Mouse (Mus musculus): ENCODE measurements around the gene Cacng3. TPM values are rescaled to one million over a fixed set of nuclear protein-coding genes. Genes with fewer than 3 reads are reported as not detected.

The Cacng3 gene
- polyA plus RNA-seq, 1 experiment from 2014 or later: 1.3 TPM

DNA sequence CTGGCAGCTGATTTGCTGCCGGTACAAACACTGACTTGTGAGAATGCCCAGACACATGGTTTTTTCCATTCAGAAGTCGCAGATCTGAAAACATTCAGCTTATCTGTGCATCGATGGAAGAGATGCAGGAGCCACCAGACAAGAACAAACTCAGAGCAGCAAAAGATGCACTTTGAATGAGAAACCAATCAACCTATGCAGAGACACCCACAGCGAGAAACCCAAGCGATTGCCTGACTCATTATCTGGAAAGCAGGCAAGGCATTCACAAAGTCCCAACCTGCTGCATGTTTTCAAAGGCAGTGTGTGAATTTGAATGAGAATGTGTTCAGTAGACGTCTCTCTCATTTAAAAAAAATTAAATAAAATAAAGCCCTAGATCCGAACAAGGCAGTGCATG is 4.9 kb downstream of the Cacng3 start:
- Histone ChIP-seq H3K27me3 (ENCODE audit: control insufficient read depth, insufficient read depth, low read length) (peaks cover 8% of the 10 kb centered on the region; the same call in 1 of the 2 replicates), H3K4me3 (ENCODE audit: low read depth, low read length) (no peak overlapping the region), H3K27ac (ENCODE audit: low read depth, low read length) (no peak overlapping the region), H3K9ac (ENCODE audit: low read length) (no peak overlapping the region), H3K36me3 (ENCODE audit: control insufficient read depth, insufficient read depth, low read length) (no peaks in the 10 kb centered on the region), H3K9me3 (ENCODE audit: control insufficient read depth, low read length) (no peaks in the 10 kb centered on the region), H3K4me1 (replicated peaks; ENCODE audit: control insufficient read depth, insufficient read depth, low read length) (no peaks in the 10 kb centered on the region), H3K4me2 (ENCODE audit: low read depth, low read length, severe bottlenecking) (no peak overlapping the region)
- DNase-seq (ENCODE audit: low spot score): no peak
- no peak for ATAC-seq (replicated peaks; ENCODE audit: low FRiP score)
- 73% methylated on average over 7 of the region's 7 CpGs for WGBS

DNA sequence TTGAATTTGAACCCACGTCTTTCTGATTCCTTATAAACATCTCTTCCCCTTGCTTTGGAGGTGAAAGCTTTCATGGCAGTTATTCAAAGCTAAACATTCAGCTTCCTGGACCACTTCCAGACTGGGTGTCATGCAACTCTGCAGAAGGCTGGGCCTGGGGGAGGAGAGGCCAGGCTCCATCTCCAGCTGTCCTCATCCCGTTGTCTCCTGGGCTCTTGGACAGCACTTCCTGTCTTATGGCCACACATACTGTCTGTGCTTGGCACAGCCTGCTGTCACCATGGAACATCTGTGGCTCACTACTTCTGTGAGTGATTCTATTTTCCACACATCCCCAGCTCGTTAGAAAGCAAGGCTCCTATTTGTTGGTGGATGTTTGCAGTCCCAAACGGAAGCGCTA is 31.5 kb downstream of the Cacng3 start:
- Histone ChIP-seq H3K4me2 (ENCODE audit: low read depth, low read length, severe bottlenecking) (no peak overlapping the region), H3K9me3 (ENCODE audit: control insufficient read depth, low read length) (no peaks in the 10 kb centered on the region), H3K27me3 (ENCODE audit: control insufficient read depth, insufficient read depth, low read length) (no peaks in the 10 kb centered on the region), H3K4me3 (ENCODE audit: low read depth, low read length) (no peak overlapping the region), H3K9ac (ENCODE audit: low read length) (no peak overlapping the region), H3K36me3 (ENCODE audit: control insufficient read depth, insufficient read depth, low read length) (no peaks in the 10 kb centered on the region), H3K27ac (ENCODE audit: low read depth, low read length) (no peak overlapping the region), H3K4me1 (replicated peaks; ENCODE audit: control insufficient read depth, insufficient read depth, low read length) (no peaks in the 10 kb centered on the region)
- WGBS: 79% methylated on average over 5 of the region's 5 CpGs
- ATAC-seq (replicated peaks; ENCODE audit: low FRiP score) (no peak), DNase-seq (ENCODE audit: low spot score) (no peak)

DNA sequence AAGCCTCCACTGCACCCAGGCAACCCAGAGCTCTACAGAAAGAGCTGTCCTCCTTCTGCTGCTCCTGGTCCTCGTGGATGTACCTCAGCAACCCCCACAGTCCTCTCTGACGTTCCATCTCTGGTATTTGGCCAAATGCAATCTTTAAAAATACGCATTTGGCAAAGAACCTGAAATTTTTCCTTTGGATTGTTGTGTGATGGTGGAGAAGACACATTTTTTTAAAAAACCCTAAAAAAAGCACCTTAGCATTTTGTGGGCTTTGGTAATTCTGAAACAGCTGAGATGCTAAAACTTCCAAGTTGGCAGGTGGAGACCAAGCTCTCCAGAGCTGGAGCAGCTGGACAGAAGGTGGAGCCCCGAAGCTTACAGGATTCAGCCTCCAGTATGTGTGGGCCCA is 32.2 kb downstream of the Cacng3 start:
- Histone ChIP-seq H3K27ac (ENCODE audit: low read depth, low read length) (no peak overlapping the region), H3K4me3 (ENCODE audit: low read depth, low read length) (no peak overlapping the region), H3K4me2 (ENCODE audit: low read depth, low read length, severe bottlenecking) (no peak overlapping the region), H3K4me1 (replicated peaks; ENCODE audit: control insufficient read depth, insufficient read depth, low read length) (no peaks in the 10 kb centered on the region), H3K9ac (ENCODE audit: low read length) (no peak overlapping the region), H3K36me3 (ENCODE audit: control insufficient read depth, insufficient read depth, low read length) (no peaks in the 10 kb centered on the region), H3K9me3 (ENCODE audit: control insufficient read depth, low read length) (no peaks in the 10 kb centered on the region), H3K27me3 (ENCODE audit: control insufficient read depth, insufficient read depth, low read length) (no peaks in the 10 kb centered on the region)
- no peak for ATAC-seq (replicated peaks; ENCODE audit: low FRiP score)
- WGBS: 90% methylated on average over 4 of the region's 4 CpGs
- no peak for DNase-seq (ENCODE audit: low spot score)

DNA sequence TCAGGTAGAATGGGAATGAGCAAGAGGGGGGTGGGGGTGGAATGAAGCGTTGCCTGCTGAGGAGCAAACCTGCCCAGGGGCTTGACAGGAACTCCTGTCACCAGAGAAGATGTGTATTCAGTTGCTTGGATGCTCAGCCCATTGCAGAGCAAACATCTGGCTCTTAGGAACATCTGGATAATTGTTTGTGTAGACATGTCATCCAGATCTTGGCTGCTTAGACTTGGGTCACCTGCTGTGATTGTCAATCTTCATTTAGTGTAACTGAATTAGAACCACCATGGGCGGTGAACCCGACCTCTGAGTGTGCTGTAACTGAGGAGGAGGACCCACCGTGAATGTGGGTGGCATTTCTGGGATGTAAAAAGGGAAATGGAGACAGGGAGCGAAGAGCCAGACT is 36.4 kb downstream of the Cacng3 start:
- ATAC-seq (replicated peaks; ENCODE audit: low FRiP score): no peak

DNA sequence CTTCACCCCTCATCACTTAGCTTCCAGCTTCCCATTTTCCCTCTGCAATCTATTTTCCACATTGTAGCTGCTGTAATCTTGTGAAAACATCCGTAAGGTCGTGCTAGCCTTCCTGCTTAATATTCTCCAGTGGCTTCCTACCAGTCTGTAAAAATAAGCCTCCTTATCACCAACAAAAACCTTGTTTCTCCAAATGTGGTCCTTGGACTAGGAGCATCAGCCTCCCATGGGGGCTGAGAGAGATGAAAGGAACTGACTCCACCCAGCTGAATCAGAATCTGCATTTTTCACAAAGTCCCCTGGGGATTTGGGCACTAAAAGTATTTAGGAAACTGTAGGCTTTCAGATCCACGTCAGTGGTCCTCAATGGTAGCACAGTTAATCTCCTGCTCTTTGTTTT is 46.0 kb downstream of the Cacng3 start:
- DNase-seq (ENCODE audit: low spot score): no peak
- no peak for ATAC-seq (replicated peaks; ENCODE audit: low FRiP score)
- Histone ChIP-seq H3K9ac (ENCODE audit: low read length) (no peak overlapping the region), H3K4me3 (ENCODE audit: low read depth, low read length) (no peak overlapping the region), H3K27ac (ENCODE audit: low read depth, low read length) (no peak overlapping the region), H3K4me1 (replicated peaks; ENCODE audit: control insufficient read depth, insufficient read depth, low read length) (no peaks in the 10 kb centered on the region), H3K27me3 (ENCODE audit: control insufficient read depth, insufficient read depth, low read length) (no peaks in the 10 kb centered on the region), H3K4me2 (ENCODE audit: low read depth, low read length, severe bottlenecking) (no peak overlapping the region), H3K9me3 (ENCODE audit: control insufficient read depth, low read length) (no peaks in the 10 kb centered on the region), H3K36me3 (ENCODE audit: control insufficient read depth, insufficient read depth, low read length) (no peaks in the 10 kb centered on the region)
- 35% methylated on average over 3 of the region's 3 CpGs for WGBS

More for the DNA sequence above, 36.4 kb downstream of the Cacng3 start:
- H3K9ac ChIP-seq (ENCODE audit: low read length): no peak overlapping the region
- no peaks in the 10 kb centered on the region for H3K4me1 ChIP-seq (replicated peaks; ENCODE audit: control insufficient read depth, insufficient read depth, low read length)
- H3K9me3 ChIP-seq (ENCODE audit: control insufficient read depth, low read length): no peaks in the 10 kb centered on the region
- H3K27me3 ChIP-seq (ENCODE audit: control insufficient read depth, insufficient read depth, low read length): no peaks in the 10 kb centered on the region
- no peak overlapping the region for H3K27ac ChIP-seq (ENCODE audit: low read depth, low read length)
- no peak overlapping the region for H3K4me3 ChIP-seq (ENCODE audit: low read depth, low read length)
- no peaks in the 10 kb centered on the region for H3K36me3 ChIP-seq (ENCODE audit: control insufficient read depth, insufficient read depth, low read length)
- no peak overlapping the region for H3K4me2 ChIP-seq (ENCODE audit: low read depth, low read length, severe bottlenecking)
- DNase-seq (ENCODE audit: low spot score): no peak
- 45% methylated on average over 5 of the region's 5 CpGs for WGBS

DNA sequence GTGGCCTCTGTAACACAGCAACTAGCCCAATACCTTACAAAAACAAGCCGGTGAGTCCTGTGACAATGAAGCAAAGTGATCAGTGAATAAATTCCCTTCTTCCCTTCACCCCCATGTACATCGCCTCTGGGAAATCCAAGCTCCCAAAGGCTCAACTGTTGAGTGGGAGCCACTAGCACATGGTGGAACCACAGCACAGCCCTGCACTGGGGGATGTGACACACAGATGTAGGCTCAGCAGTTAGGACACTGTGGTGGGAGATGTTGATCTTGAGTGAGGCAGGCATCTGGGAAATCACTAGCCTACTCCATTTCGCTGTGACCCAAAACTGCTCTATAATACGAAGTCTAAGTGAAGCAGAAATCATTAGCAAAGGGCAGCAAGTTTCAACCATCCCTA is 48.2 kb downstream of the Cacng3 start:
- no peak for DNase-seq (ENCODE audit: low spot score)
- no peak overlapping the region for H3K4me3 ChIP-seq (ENCODE audit: low read depth, low read length)
- H3K4me1 ChIP-seq (replicated peaks; ENCODE audit: control insufficient read depth, insufficient read depth, low read length): no peaks in the 10 kb centered on the region
- no peak for ATAC-seq (replicated peaks; ENCODE audit: low FRiP score)
- H3K27ac ChIP-seq (ENCODE audit: low read depth, low read length): no peak overlapping the region
- 90% methylated on average over 4 of the region's 4 CpGs for WGBS
- H3K9ac ChIP-seq (ENCODE audit: low read length): no peak overlapping the region
- no peaks in the 10 kb centered on the region for H3K9me3 ChIP-seq (ENCODE audit: control insufficient read depth, low read length)
- H3K27me3 ChIP-seq (ENCODE audit: control insufficient read depth, insufficient read depth, low read length): no peaks in the 10 kb centered on the region
- no peak overlapping the region for H3K4me2 ChIP-seq (ENCODE audit: low read depth, low read length, severe bottlenecking)
- no peaks in the 10 kb centered on the region for H3K36me3 ChIP-seq (ENCODE audit: control insufficient read depth, insufficient read depth, low read length)

DNA sequence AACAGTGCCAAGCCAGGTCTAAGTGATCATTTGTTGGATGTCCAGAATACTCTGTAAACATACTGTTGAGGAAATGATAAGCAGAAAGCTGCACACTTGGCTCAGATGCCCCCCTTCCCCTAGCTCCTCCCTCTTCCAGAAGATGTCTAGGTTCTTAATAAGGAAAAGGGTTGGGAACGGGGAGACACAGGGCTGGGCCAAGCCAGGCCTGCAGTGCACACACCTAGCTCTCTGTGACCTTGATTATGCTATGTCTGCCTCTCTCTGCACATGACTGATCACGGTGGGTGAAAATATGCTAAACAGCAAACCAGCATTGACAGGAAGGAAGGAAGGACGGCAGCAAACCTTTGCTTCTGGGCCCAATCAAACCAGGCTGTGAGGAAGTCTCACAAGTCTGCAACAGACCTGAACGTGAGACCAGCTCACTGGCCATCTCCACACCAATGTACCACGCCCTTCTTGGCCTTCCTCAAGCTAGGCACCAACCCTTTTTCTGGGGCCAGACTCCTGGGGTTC is 53.1 kb downstream of the Cacng3 start:
- Histone ChIP-seq H3K4me3 (ENCODE audit: low read depth, low read length) (no peak overlapping the region), H3K27ac (ENCODE audit: low read depth, low read length) (no peak overlapping the region), H3K4me2 (ENCODE audit: low read depth, low read length, severe bottlenecking) (no peak overlapping the region), H3K9ac (ENCODE audit: low read length) (no peak overlapping the region), H3K4me1 (replicated peaks; ENCODE audit: control insufficient read depth, insufficient read depth, low read length) (no peaks in the 10 kb centered on the region), H3K36me3 (ENCODE audit: control insufficient read depth, insufficient read depth, low read length) (no peaks in the 10 kb centered on the region), H3K27me3 (ENCODE audit: control insufficient read depth, insufficient read depth, low read length) (no peaks in the 10 kb centered on the region), H3K9me3 (ENCODE audit: control insufficient read depth, low read length) (no peaks in the 10 kb centered on the region)
- no peak for ATAC-seq (replicated peaks; ENCODE audit: low FRiP score)
- no peak for DNase-seq (ENCODE audit: low spot score)
- 60% methylated on average over 5 of the region's 5 CpGs for WGBS

DNA sequence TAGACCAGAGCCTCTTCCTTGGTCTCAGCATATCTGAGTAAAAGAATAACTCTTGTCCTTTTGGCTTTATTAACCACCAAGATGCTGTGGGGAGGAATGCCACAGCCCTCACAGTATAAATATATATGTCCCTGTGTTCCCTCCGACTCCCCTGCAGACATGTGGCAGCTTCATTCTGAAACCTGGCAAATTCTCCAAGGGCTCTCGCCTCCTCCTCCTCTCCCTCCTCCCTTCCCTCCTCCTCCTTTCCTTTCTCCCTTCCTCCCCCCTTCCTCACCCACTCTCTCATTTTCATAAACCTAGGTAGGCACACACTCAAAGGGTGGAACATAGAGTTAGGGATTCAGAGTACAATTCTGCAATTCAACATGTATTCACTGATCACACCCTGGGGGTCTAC is 56.1 kb downstream of the Cacng3 start:
- Histone ChIP-seq H3K9me3 (ENCODE audit: control insufficient read depth, low read length) (no peaks in the 10 kb centered on the region), H3K4me2 (ENCODE audit: low read depth, low read length, severe bottlenecking) (no peak overlapping the region), H3K27ac (ENCODE audit: low read depth, low read length) (no peak overlapping the region), H3K27me3 (ENCODE audit: control insufficient read depth, insufficient read depth, low read length) (no peaks in the 10 kb centered on the region), H3K4me1 (replicated peaks; ENCODE audit: control insufficient read depth, insufficient read depth, low read length) (no peaks in the 10 kb centered on the region), H3K36me3 (ENCODE audit: control insufficient read depth, insufficient read depth, low read length) (no peaks in the 10 kb centered on the region), H3K4me3 (ENCODE audit: low read depth, low read length) (no peak overlapping the region), H3K9ac (ENCODE audit: low read length) (no peak overlapping the region)
- DNase-seq (ENCODE audit: low spot score) (no peak), ATAC-seq (replicated peaks; ENCODE audit: low FRiP score) (no peak)
- 60% methylated on average over 2 of the region's 2 CpGs for WGBS

DNA sequence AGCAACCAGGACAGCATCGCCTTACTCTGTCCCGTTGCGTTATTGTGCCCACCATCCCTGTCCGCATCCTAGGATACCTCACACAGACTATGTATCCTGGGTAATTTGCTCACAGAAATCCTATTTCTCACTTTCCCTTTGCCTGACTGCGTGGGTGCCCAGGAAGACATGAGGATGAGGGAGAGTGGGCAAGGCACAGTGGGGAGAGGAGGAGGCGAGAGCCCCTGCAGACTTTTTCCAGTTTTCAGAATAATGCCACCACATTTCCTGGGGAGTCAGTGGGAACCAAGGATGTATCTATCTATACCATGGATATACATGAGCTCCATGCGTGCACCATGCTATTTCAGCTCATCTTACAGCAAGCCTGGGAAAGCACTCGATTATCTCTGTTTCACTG is 57.9 kb downstream of the Cacng3 start:
- Histone ChIP-seq H3K9ac (ENCODE audit: low read length) (no peak overlapping the region), H3K4me1 (replicated peaks; ENCODE audit: control insufficient read depth, insufficient read depth, low read length) (no peaks in the 10 kb centered on the region), H3K4me3 (ENCODE audit: low read depth, low read length) (no peak overlapping the region), H3K27me3 (ENCODE audit: control insufficient read depth, insufficient read depth, low read length) (no peaks in the 10 kb centered on the region), H3K27ac (ENCODE audit: low read depth, low read length) (no peak overlapping the region), H3K36me3 (ENCODE audit: control insufficient read depth, insufficient read depth, low read length) (no peaks in the 10 kb centered on the region), H3K9me3 (ENCODE audit: control insufficient read depth, low read length) (no peaks in the 10 kb centered on the region), H3K4me2 (ENCODE audit: low read depth, low read length, severe bottlenecking) (no peak overlapping the region)
- ATAC-seq (replicated peaks; ENCODE audit: low FRiP score) (no peak), DNase-seq (ENCODE audit: low spot score) (no peak)
- WGBS: 88% methylated on average over 8 of the region's 8 CpGs

Data from forebrain, embryonic 11.5 days (tissue).